Mouse (Mus musculus) stomach, postnatal 0 days (tissue): Measurements from ENCODE around the gene Ccdc73. TPM values are rescaled to one million over a fixed set of nuclear protein-coding genes. Genes with fewer than 3 reads are reported as not detected.
A peak's percentile ranks its signal among the peaks of the same experiment; 100 is the strongest.

Experiments
- ATAC-seq: fragments of 200-750 bp; cut with Nextera tagmentation; 2 replicates; pipeline ENCODE4 v1.8.0; 2017; ENCODE audit not compliant: low FRiP score, low TSS enrichment
- DNase-seq: peaks from one replicate; pipeline ENCODE4 v3.0.0-alpha.2; 2016; ENCODE audit warnings: low spot score
- H3K27ac ChIP-seq: fragments of 300-500 bp; sonication (generic); replicated peaks from 2 replicates; pipeline ENCODE4 v1.5.1; 2014; ENCODE audit warnings: mild to moderate bottlenecking, control low read depth
- H3K27me3 ChIP-seq: fragments of 300-500 bp; sonication (generic); 2 replicates; pipeline ENCODE4 v1.6.1; 2014; ENCODE audit warnings: low read length; ENCODE audit not compliant: control insufficient read depth, insufficient read depth
- H3K36me3 ChIP-seq: fragments of 300-500 bp; sonication (generic); 2 replicates; pipeline ENCODE4 v1.6.1; 2014; ENCODE audit warnings: low read length, mixed read lengths; ENCODE audit not compliant: control insufficient read depth, insufficient read depth
- H3K4me1 ChIP-seq: fragments of 300-500 bp; sonication (generic); replicated peaks from 2 replicates; pipeline ENCODE4 v1.6.1; 2014; ENCODE audit warnings: antibody characterized with exemption; ENCODE audit not compliant: control insufficient read depth, insufficient read depth
- H3K4me2 ChIP-seq: fragments of 300-500 bp; sonication (generic); replicated peaks from 2 replicates; pipeline ENCODE4 v1.6.1; 2014; ENCODE audit warnings: low read depth, mild to moderate bottlenecking, control low read depth, moderate library complexity
- H3K4me3 ChIP-seq: fragments of 300-500 bp; sonication (generic); 2 replicates; pipeline ENCODE4 v1.5.1; 2014; ENCODE audit warnings: low read depth, low read length, control low read depth
- H3K9ac ChIP-seq: fragments of 300-500 bp; sonication (generic); 2 replicates; pipeline ENCODE4 v1.6.1; 2014; ENCODE audit warnings: mild to moderate bottlenecking, low read length, control low read depth, mixed read lengths
- H3K9me3 ChIP-seq: fragments of 300-500 bp; sonication (generic); 2 replicates; pipeline ENCODE4 v1.6.1; 2016; ENCODE audit warnings: low read length; ENCODE audit not compliant: control insufficient read depth
- CTCF ChIP-seq: IDR thresholded peaks from 2 replicates; pipeline ENCODE4 v1.5.1; 2016; ENCODE audit warnings: antibody characterized with exemption, low read depth, mild to moderate bottlenecking, moderate library complexity
- EP300 ChIP-seq: optimal IDR thresholded peaks from 2 replicates; pipeline ENCODE3; 2016; ENCODE audit warnings: antibody characterized with exemption
- WGBS: fragments of 180-500 bp; shearing (Covaris S2); extraction: QIAGEN DNeasy Blood & Tissue Kit; methylation state at CpG from one replicate; pipeline ENCODE4 v1.1.7; 2014; 5-methylcytosine and 5-hydroxymethylcytosine counted together
- polyA plus RNA-seq: library from polyadenylated mRNA; unstranded; fragments of >200 nt; fragmentation: Nextera tagmentation; extraction: Ambion mirVana; gene quantifications from 2 replicates; pipeline ENCODE4 v1.2.1, GENCODE M21; 2015

Ccdc73 gene
- polyA plus RNA-seq, 1 experiment from 2014 or later, result 5.6 TPM

DNA sequence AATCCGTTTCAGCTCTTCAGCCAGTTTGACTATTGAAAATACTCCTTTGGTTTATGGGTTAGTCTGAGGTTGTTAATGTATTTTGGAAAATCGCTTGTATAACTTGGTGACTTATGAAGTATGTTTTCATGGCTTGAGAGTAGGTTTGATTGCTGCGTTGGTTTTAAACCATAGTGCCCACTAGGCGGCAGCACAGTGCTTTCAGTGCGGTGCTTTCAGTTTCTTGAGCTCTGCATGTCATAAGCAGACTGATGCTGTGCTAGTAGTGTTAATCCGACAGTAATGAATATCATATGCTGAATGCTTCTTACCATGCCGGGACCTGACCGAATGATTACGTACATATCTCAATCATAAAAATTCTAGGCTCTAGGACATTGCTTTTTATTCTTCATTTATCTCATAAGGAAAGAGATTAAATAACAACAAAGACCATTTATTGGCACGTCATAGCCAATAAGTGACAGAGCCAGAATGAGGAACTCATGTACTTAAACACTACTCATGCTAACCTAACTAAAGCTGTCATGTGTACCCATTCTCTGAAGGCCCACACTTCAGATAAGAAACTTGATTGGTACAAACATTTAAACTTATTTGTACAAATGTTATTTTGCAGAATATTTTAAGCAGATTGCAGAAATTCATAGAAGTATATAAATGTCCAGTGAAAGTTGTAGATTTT is 20.4 kb downstream of the Ccdc73 start:
- H3K4me1 ChIP-seq, result no peaks in the 10 kb centered on the region
- H3K27me3 ChIP-seq, result no peaks in the 10 kb centered on the region
- ATAC-seq, result 0 out of 2 replicates have a peak, but pooled peaks have one; percentile 47
- H3K4me2 ChIP-seq, result no peak overlapping the region
- no peaks in the 10 kb centered on the region for H3K36me3 ChIP-seq
- H3K9me3 ChIP-seq, result no peaks in the 10 kb centered on the region
- H3K9ac ChIP-seq, result no peak overlapping the region
- H3K27ac ChIP-seq, result no peak overlapping the region
- H3K4me3 ChIP-seq, result no peak overlapping the region
- WGBS, result 19% methylated on average over 10 of the region's 10 CpGs
- TF ChIP-seq CTCF, result peak; percentile 97
- TF ChIP-seq EP300, result no peak
- peak; percentile 75 for DNase-seq

- DNase-seq (no peak), ATAC-seq (no peak)
- TF ChIP-seq CTCF, result no peak
- no peak for TF ChIP-seq EP300
- H3K4me2 ChIP-seq, result no peak overlapping the region
- H3K4me1 ChIP-seq, result no peaks in the 10 kb centered on the region
- H3K4me3 ChIP-seq, result no peak overlapping the region
- H3K9me3 ChIP-seq, result no peaks in the 10 kb centered on the region
- no peaks in the 10 kb centered on the region for H3K27me3 ChIP-seq
- H3K9ac ChIP-seq, result no peak overlapping the region
- WGBS, result 87% methylated on average over 2 of the region's 2 CpGs
- H3K36me3 ChIP-seq, result no peaks in the 10 kb centered on the region
- H3K27ac ChIP-seq, result no peak overlapping the region
Measured at GRCm38 (mm10) chr2:104899975-104900374, 32.4 kb downstream of the Ccdc73 start.

DNA sequence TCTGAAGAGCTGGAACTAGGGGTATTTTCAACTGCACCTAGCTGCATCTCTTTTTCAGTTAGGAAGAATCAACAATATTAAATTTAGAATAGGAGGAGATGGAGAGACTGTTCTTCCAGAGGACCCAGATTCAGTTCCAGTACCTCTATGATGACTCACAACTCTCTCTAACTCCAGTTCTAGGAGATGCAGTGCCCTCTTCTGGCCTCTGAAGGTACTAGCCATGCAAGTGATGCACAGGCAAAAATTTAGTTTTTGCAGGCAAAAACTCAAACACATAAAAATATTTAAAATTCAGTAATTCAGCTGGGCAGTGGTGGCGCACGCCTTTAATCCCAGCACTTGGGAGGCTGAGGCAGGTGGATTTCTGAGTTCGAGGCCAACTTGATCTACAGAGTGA is 48.1 kb downstream of the Ccdc73 start:
- Histone ChIP-seq H3K4me1 (no peaks in the 10 kb centered on the region), H3K9ac (no peak overlapping the region), H3K4me2 (no peak overlapping the region), H3K27me3 (no peaks in the 10 kb centered on the region), H3K27ac (no peak overlapping the region), H3K4me3 (no peak overlapping the region), H3K9me3 (no peaks in the 10 kb centered on the region), H3K36me3 (no peaks in the 10 kb centered on the region)
- no peak for TF ChIP-seq EP300
- peak; percentile 36 for TF ChIP-seq CTCF
- WGBS, result 92% methylated on average over 3 of the region's 3 CpGs
- ATAC-seq, result no peak
- DNase-seq, result no peak

DNA sequence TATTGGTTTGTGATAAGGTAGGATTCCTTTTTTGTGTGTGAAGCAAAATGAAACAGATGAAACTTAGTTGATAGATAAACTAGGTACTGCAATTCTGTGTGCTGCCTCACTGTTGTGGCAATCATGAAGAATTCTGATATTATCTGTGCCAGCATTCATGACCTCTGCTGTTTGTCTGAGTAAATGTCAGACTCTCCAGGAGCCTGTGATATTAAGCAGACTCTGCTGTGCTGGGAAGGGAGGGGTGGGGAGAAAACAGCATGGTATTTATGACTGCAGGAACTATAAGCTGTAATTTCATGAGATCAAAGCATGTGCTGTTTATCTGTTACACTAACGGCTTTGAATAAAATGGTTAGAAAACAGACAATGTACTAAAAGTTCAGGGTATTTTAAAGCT is 96.9 kb downstream of the Ccdc73 start:
- H3K9me3 ChIP-seq, result no peaks in the 10 kb centered on the region
- H3K27ac ChIP-seq, result no peak overlapping the region
- no peak overlapping the region for H3K4me3 ChIP-seq
- no peaks in the 10 kb centered on the region for H3K36me3 ChIP-seq
- H3K9ac ChIP-seq, result no peak overlapping the region
- DNase-seq, result no peak
- no peak for ATAC-seq
- WGBS, result 44% methylated on average over 1 of the region's 1 CpGs
- no peaks in the 10 kb centered on the region for H3K27me3 ChIP-seq
- H3K4me2 ChIP-seq, result no peak overlapping the region
- H3K4me1 ChIP-seq, result no peaks in the 10 kb centered on the region
- no peak for TF ChIP-seq CTCF
- no peak for TF ChIP-seq EP300

- Histone ChIP-seq H3K4me2 (no peak overlapping the region), H3K4me1 (no peaks in the 10 kb centered on the region), H3K27ac (no peak overlapping the region), H3K9me3 (no peaks in the 10 kb centered on the region), H3K4me3 (no peak overlapping the region), H3K9ac (no peak overlapping the region), H3K27me3 (no peaks in the 10 kb centered on the region), H3K36me3 (no peaks in the 10 kb centered on the region)
- no peak for ATAC-seq
- 16% methylated on average over 2 of the region's 2 CpGs for WGBS
- no peak for TF ChIP-seq CTCF
- TF ChIP-seq EP300, result no peak
- DNase-seq, result no peak
Measured at GRCm38 (mm10) chr2:104981712-104982111, 114.1 kb downstream of the Ccdc73 start.

GRCm38 (mm10) chr2:104985796-104986195 is 118.2 kb downstream of the Ccdc73 start:
- Histone ChIP-seq H3K4me1 (no peaks in the 10 kb centered on the region), H3K4me3 (no peak overlapping the region), H3K27ac (no peak overlapping the region), H3K4me2 (no peak overlapping the region), H3K9ac (no peak overlapping the region), H3K27me3 (no peaks in the 10 kb centered on the region), H3K9me3 (no peaks in the 10 kb centered on the region), H3K36me3 (no peaks in the 10 kb centered on the region)
- no peak for TF ChIP-seq CTCF
- TF ChIP-seq EP300, result no peak
- WGBS, result 51% methylated on average over 3 of the region's 3 CpGs
- ATAC-seq, result no peak
- no peak for DNase-seq
